Mouse (Mus musculus) left cerebral cortex, postnatal 4 days (tissue): ENCODE data around the gene Simc1. TPM values are rescaled to one million over a fixed set of nuclear protein-coding genes. Genes with fewer than 3 reads are reported as not detected.

ENCODE experiments used
- DNase-seq: peaks from one replicate; pipeline ENCODE4 v3.0.0-alpha.2; 2022
- intact Hi-C: fragments of 180-260 bp; cut with DNase I; formaldehyde crosslinking; loops from one replicate; pipeline ENCODE4 v1.15.1; 2025
- total RNA-seq, 2 experiments: library from RNA; stranded (reverse); gene quantifications; 2 replicates each; pipeline ENCODE4 v1.2.3; 2021

The Simc1 gene
- total RNA-seq, 2 experiments from 2014 or later = 30.5 to 34.3 TPM

GRCm38 (mm10) chr13:54527140-54527539, 23.6 kb downstream of the Simc1 start:
- no peak for DNase-seq
- intact Hi-C loops = no loop called here

- intact Hi-C loops = no loop called here
Observed at GRCm38 (mm10) chr13:54532134-54532533, 28.6 kb downstream of the Simc1 start.

GRCm38 (mm10) chr13:54548036-54548435, 44.5 kb downstream of the Simc1 start:
- intact Hi-C loops = loop anchor here (10.0 kb wide), 1 partner anchor 443 kb away; no protein-coding TSS in a partner anchor
- no peak for DNase-seq

More at GRCm38 (mm10) chr13:54532134-54532533, 28.6 kb downstream of the Simc1 start:
- no peak for DNase-seq

- intact Hi-C loops = no loop called here
Observed at GRCm38 (mm10) chr13:54556176-54556575, 52.6 kb downstream of the Simc1 start.

GRCm38 (mm10) chr13:54556796-54557195, 53.2 kb downstream of the Simc1 start:
- intact Hi-C loops = no loop called here
- peak; percentile 63 for DNase-seq

More at GRCm38 (mm10) chr13:54556176-54556575, 52.6 kb downstream of the Simc1 start:
- DNase-seq = no peak

GRCm38 (mm10) chr13:54557652-54558051, 54.1 kb downstream of the Simc1 start:
- DNase-seq = no peak
- intact Hi-C loops = no loop called here

- intact Hi-C loops = loop anchor here (10.0 kb wide), 1 partner anchor 95 kb away; the partner anchor contains the start of gene Thoc3
- no peak for DNase-seq
Observed at GRCm38 (mm10) chr13:54559656-54560055, 56.1 kb downstream of the Simc1 start.

- DNase-seq = no peak
- intact Hi-C loops = loop anchor here (10.0 kb wide), 1 partner anchor 96 kb away; the partner anchor contains the start of gene Thoc3
Observed at GRCm38 (mm10) chr13:54560608-54561007, 57.0 kb downstream of the Simc1 start.

GRCm38 (mm10) chr13:54562562-54562961, 59.0 kb downstream of the Simc1 start:
- intact Hi-C loops = loop anchor here (10.0 kb wide), 1 partner anchor 98 kb away; the partner anchor contains the start of gene Thoc3
- no peak for DNase-seq

GRCm38 (mm10) chr13:54564232-54565200, 60.9 kb downstream of the Simc1 start:
- intact Hi-C loops = loop anchor here (10.0 kb wide), 1 partner anchor 100 kb away; the partner anchor contains the start of gene Thoc3
- no peak for DNase-seq

GRCm38 (mm10) chr13:54565201-54565581, 61.6 kb downstream of the Simc1 start, which contains the start of gene 4833439L19Rik:
Gene 4833439L19Rik, minus strand, starts transcription at chr13:54565435.
- intact Hi-C loops = loop anchor here (10.0 kb wide), 1 partner anchor 100 kb away; the partner anchor contains the start of gene Thoc3
- peak; percentile 95 for DNase-seq

GRCm38 (mm10) chr13:54565594-54566345, 62.2 kb downstream of the Simc1 start:
- peak; percentile 61 for DNase-seq
- intact Hi-C loops = loop anchor here (10.0 kb wide), 1 partner anchor 101 kb away; the partner anchor contains the start of gene Thoc3

GRCm38 (mm10) chr13:54568380-54568779, 64.8 kb downstream of the Simc1 start:
- intact Hi-C loops = loop anchor here (10.0 kb wide), 1 partner anchor 104 kb away; the partner anchor contains the start of gene Thoc3
- no peak for DNase-seq

GRCm38 (mm10) chr13:54569282-54569681, 65.7 kb downstream of the Simc1 start:
- intact Hi-C loops = loop anchor here (10.0 kb wide), 1 partner anchor 104 kb away; the partner anchor contains the start of gene Thoc3
- no peak for DNase-seq

GRCm38 (mm10) chr13:54570736-54571135, 67.2 kb downstream of the Simc1 start:
- intact Hi-C loops = no loop called here

GRCm38 (mm10) chr13:54571637-54572036, 68.1 kb downstream of the Simc1 start:
- DNase-seq = no peak
- intact Hi-C loops = no loop called here

More at GRCm38 (mm10) chr13:54570736-54571135, 67.2 kb downstream of the Simc1 start:
- no peak for DNase-seq

- intact Hi-C loops = no loop called here
- DNase-seq = no peak
Observed at GRCm38 (mm10) chr13:54572621-54573020, 69.0 kb downstream of the Simc1 start.

GRCm38 (mm10) chr13:54574854-54575481, 71.4 kb downstream of the Simc1 start, which contains the start of gene Arl10:
Gene Arl10, plus strand, starts transcription at chr13:54575015.
- intact Hi-C loops = no loop called here
- peak; percentile 85 for DNase-seq

- intact Hi-C loops = no loop called here
- no peak for DNase-seq
Observed at GRCm38 (mm10) chr13:54575489-54575888, 71.9 kb downstream of the Simc1 start.
